Mouse (Mus musculus) limb, embryonic 11.5 days (tissue): Measurements from ENCODE around the gene Dlx5. TPM values are rescaled to one million over a fixed set of nuclear protein-coding genes. Genes with fewer than 3 reads are reported as not detected.
A peak's percentile ranks its signal among the peaks of the same experiment; 100 is the strongest.

ENCODE experiments used
- ATAC-seq: fragments of 200-750 bp; cut with Nextera tagmentation; 2 replicates; pipeline ENCODE4 v1.8.0; 2017; ENCODE audit warnings: low read depth; ENCODE audit not compliant: insufficient number of reproducible peaks, low FRiP score, low TSS enrichment
- DNase-seq: peaks from one replicate; pipeline ENCODE4 v3.0.0-alpha.2; 2015; ENCODE audit warnings: low spot score
- H3K27ac ChIP-seq: fragments of 300-500 bp; sonication (generic); replicated peaks from 2 replicates; pipeline ENCODE4 v1.5.1; 2014; ENCODE audit warnings: low read depth, mild to moderate bottlenecking, low read length
- H3K27me3 ChIP-seq: fragments of 300-500 bp; sonication (generic); 2 replicates; pipeline ENCODE4 v1.6.1; 2014; ENCODE audit warnings: mild to moderate bottlenecking, low read length, mixed read lengths; ENCODE audit not compliant: control insufficient read depth, insufficient read depth
- H3K36me3 ChIP-seq: fragments of 300-500 bp; sonication (generic); 2 replicates; pipeline ENCODE4 v1.6.1; 2014; ENCODE audit warnings: mild to moderate bottlenecking, low read length, moderate library complexity, mixed read lengths; ENCODE audit not compliant: control insufficient read depth, insufficient read depth
- H3K4me1 ChIP-seq: fragments of 300-500 bp; sonication (generic); 2 replicates; pipeline ENCODE4 v1.6.1; 2014; ENCODE audit warnings: low read length, mixed read lengths; ENCODE audit not compliant: control insufficient read depth, insufficient read depth
- H3K4me2 ChIP-seq: fragments of 300-500 bp; sonication (generic); 2 replicates; pipeline ENCODE4 v1.6.1; 2014; ENCODE audit warnings: low read depth, mild to moderate bottlenecking, moderate library complexity; ENCODE audit not compliant: severe bottlenecking
- H3K4me3 ChIP-seq: fragments of 300-500 bp; sonication (generic); 2 replicates; pipeline ENCODE4 v1.5.1; 2014; ENCODE audit warnings: low read depth, low read length
- H3K9ac ChIP-seq: fragments of 300-500 bp; sonication (generic); 2 replicates; pipeline ENCODE4 v1.6.1; 2014; ENCODE audit warnings: mild to moderate bottlenecking, low read length
- H3K9me3 ChIP-seq: fragments of 300-500 bp; sonication (generic); 2 replicates; pipeline ENCODE4 v1.6.1; 2016; ENCODE audit warnings: low read length; ENCODE audit not compliant: control insufficient read depth
- WGBS: fragments of 180-500 bp; shearing (Covaris S2); extraction: QIAGEN DNeasy Blood & Tissue Kit; methylation state at CpG from one replicate; pipeline ENCODE4 v1.1.7; 2014; 5-methylcytosine and 5-hydroxymethylcytosine counted together
- polyA plus RNA-seq: library from polyadenylated mRNA; unstranded; fragments of >200 nt; fragmentation: Nextera tagmentation; extraction: Ambion mirVana; gene quantifications from 2 replicates; pipeline ENCODE4 v1.2.1, GENCODE M21; 2014

Gene Dlx5
- polyA plus RNA-seq, 1 experiment from 2014 or later: 15.5 TPM

- 89% methylated on average over 8 of the region's 8 CpGs for WGBS
Observed at GRCm38 (mm10) chr6:6909586-6909985, 27.7 kb upstream of the Dlx5 start.

GRCm38 (mm10) chr6:6890047-6890446, 8.2 kb upstream of the Dlx5 start:
- Histone ChIP-seq H3K9me3 (no peaks in the 10 kb centered on the region), H3K4me1 (no peaks in the 10 kb centered on the region), H3K27ac (no peak overlapping the region), H3K4me3 (no peak overlapping the region), H3K27me3 (no peaks in the 10 kb centered on the region), H3K4me2 (no peak overlapping the region), H3K9ac (no peak overlapping the region), H3K36me3 (no peaks in the 10 kb centered on the region)
- ATAC-seq: no peak
- WGBS: 66% methylated on average over 6 of the region's 6 CpGs
- no peak for DNase-seq

More at GRCm38 (mm10) chr6:6909586-6909985, 27.7 kb upstream of the Dlx5 start:
- no peak overlapping the region for H3K4me2 ChIP-seq
- H3K36me3 ChIP-seq: no peaks in the 10 kb centered on the region
- no peak for DNase-seq
- no peak for ATAC-seq
- H3K27ac ChIP-seq: no peak overlapping the region
- H3K9ac ChIP-seq: no peak overlapping the region
- no peak overlapping the region for H3K4me3 ChIP-seq
- no peaks in the 10 kb centered on the region for H3K27me3 ChIP-seq
- no peaks in the 10 kb centered on the region for H3K9me3 ChIP-seq
- no peaks in the 10 kb centered on the region for H3K4me1 ChIP-seq

- no peak overlapping the region for H3K4me3 ChIP-seq
- H3K4me2 ChIP-seq: no peak overlapping the region
- peaks cover 17% of the 10 kb centered on the region for H3K27me3 ChIP-seq
- WGBS: 87% methylated on average over 3 of the region's 3 CpGs
- H3K27ac ChIP-seq: no peak overlapping the region
- no peak overlapping the region for H3K9ac ChIP-seq
- ATAC-seq: no peak
- H3K36me3 ChIP-seq: no peaks in the 10 kb centered on the region
- H3K4me1 ChIP-seq: peaks cover 3% of the 10 kb centered on the region
- H3K9me3 ChIP-seq: no peaks in the 10 kb centered on the region
- no peak for DNase-seq
Observed at GRCm38 (mm10) chr6:6886225-6886624, 4.3 kb upstream of the Dlx5 start.

GRCm38 (mm10) chr6:6884897-6885296, 3.0 kb upstream of the Dlx5 start:
- Histone ChIP-seq H3K4me3 (no peak overlapping the region), H3K9ac (no peak overlapping the region), H3K36me3 (no peaks in the 10 kb centered on the region), H3K9me3 (no peaks in the 10 kb centered on the region), H3K4me1 (peaks cover 8% of the 10 kb centered on the region), H3K27ac (no peak overlapping the region), H3K27me3 (peaks cover 24% of the 10 kb centered on the region), H3K4me2 (no peak overlapping the region)
- DNase-seq (peak; percentile 86), ATAC-seq (no peak)
- WGBS: 1% methylated on average over 12 of the region's 12 CpGs

- Histone ChIP-seq H3K36me3 (no peaks in the 10 kb centered on the region), H3K9ac (no peak overlapping the region), H3K27me3 (peaks cover 44% of the 10 kb centered on the region), H3K9me3 (no peaks in the 10 kb centered on the region), H3K4me3 (peak overlapping the region; percentile 55), H3K4me2 (peak overlapping the region; percentile 57), H3K4me1 (peaks cover 11% of the 10 kb centered on the region), H3K27ac (no peak overlapping the region)
- DNase-seq (peak; percentile 32), ATAC-seq (no peak)
- 8% methylated on average over 10 of the region's 11 CpGs for WGBS
Observed at GRCm38 (mm10) chr6:6882266-6882797, 447 bp upstream of the Dlx5 start.

GRCm38 (mm10) chr6:6881115-6881637, 709 bp downstream of the Dlx5 start:
- ATAC-seq (peak; percentile 37; the same call in 1 of the 2 replicates), DNase-seq (peak; percentile 50)
- Histone ChIP-seq H3K4me3 (peak overlapping the region; percentile 55), H3K4me2 (peak overlapping the region; percentile 57), H3K27me3 (peaks cover 56% of the 10 kb centered on the region), H3K36me3 (no peaks in the 10 kb centered on the region), H3K4me1 (peaks cover 11% of the 10 kb centered on the region), H3K27ac (no peak overlapping the region), H3K9ac (peak overlapping the region; percentile 64), H3K9me3 (no peaks in the 10 kb centered on the region)
- under 1% methylated on average over 30 of the region's 30 CpGs for WGBS

- Histone ChIP-seq H3K27me3 (peaks cover 62% of the 10 kb centered on the region), H3K27ac (no peak overlapping the region), H3K9me3 (no peaks in the 10 kb centered on the region), H3K4me2 (peak overlapping the region; percentile 57), H3K36me3 (no peaks in the 10 kb centered on the region), H3K4me3 (peak overlapping the region; percentile 55), H3K4me1 (peaks cover 11% of the 10 kb centered on the region), H3K9ac (peak overlapping the region; percentile 64)
- peak; percentile 70 for DNase-seq
- 1% methylated on average over 24 of the region's 24 CpGs for WGBS
- ATAC-seq: no peak
Observed at GRCm38 (mm10) chr6:6880361-6881114, 1.3 kb downstream of the Dlx5 start.

GRCm38 (mm10) chr6:6879371-6880325, 2.2 kb downstream of the Dlx5 start:
- no peak for ATAC-seq
- peaks cover 71% of the 10 kb centered on the region for H3K27me3 ChIP-seq
- H3K4me2 ChIP-seq: peak overlapping the region; percentile 29
- DNase-seq: peak; percentile 69
- H3K4me3 ChIP-seq: peak overlapping the region; percentile 55
- no peaks in the 10 kb centered on the region for H3K9me3 ChIP-seq
- no peak overlapping the region for H3K27ac ChIP-seq
- peaks cover 11% of the 10 kb centered on the region for H3K4me1 ChIP-seq
- no peaks in the 10 kb centered on the region for H3K36me3 ChIP-seq
- H3K9ac ChIP-seq: no peak overlapping the region
- under 1% methylated on average over 44 of the region's 44 CpGs for WGBS
